Mouse (Mus musculus) megakaryocyte progenitor cell, adult 5-6 weeks (primary cell): ENCODE data around the gene Igfbp5. TPM values are rescaled to one million over a fixed set of nuclear protein-coding genes. Genes with fewer than 3 reads are reported as not detected.

ENCODE experiments used
- ATAC-seq: replicated peaks from 2 replicates; pipeline ENCODE4 v1.8.0; 2016; ENCODE audit warnings: mild to moderate bottlenecking, moderate TSS enrichment, inconsistent platforms; ENCODE audit not compliant: poor library complexity
- total RNA-seq, 2 experiments: library from RNA; stranded (forward) in 1 of 2; stranded (reverse) in 1 of 2; fragments of 157-497, 149-512 nt in 1 of 2; fragments of 200-1000 nt in 1 of 2; gene quantifications; 2 replicates each; pipeline versions ENCODE4 v1.2.3 to v1.2.4; 2015 to 2017

The Igfbp5 gene
- total RNA-seq, 2 experiments from 2014 or later, result 0.12 to 0.39 TPM

DNA sequence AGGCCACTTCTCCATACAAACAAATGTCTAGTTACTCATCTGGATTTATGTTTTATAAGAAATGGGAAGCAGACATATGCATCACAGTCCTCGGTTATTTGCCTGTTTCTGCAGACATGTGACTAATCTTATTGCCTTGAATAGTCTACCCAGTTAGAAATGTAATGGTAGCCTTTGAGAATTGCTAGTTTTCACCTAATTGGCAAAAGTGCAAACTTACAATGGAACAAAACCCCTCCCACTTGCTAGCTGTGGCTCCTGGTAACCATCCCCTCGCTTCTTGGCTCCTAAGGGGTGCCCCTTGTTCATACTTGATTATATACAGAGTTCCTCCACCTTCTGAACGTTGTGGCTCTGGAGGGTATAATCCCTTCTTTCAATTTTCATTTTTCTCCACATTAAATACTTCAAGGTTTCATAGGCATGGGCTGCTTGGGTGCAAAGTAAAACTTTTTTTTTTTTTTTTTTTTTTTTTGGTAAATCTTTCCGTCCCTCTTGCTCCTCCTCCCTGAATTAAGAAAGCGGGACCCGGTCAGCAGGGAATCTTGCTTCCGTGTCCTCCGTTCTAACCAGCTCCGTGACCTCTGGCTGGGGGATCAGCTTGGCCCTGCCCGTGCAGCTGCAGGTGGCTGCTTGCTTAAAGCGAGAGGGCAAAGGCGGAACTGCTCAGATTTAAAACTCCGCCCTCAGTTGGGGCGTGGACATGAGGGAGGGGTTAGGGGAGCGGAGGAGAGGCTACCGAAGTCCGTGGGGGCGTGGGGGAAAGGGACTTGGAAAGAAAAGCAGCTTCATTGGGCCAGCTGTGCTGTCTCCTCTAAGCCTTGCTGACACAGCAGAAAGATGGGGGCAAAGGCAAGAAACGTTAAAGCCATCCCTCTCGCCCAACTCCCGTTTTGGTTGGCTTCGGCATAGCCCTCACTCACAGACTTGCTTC, 4.7 kb downstream of the Igfbp5 start:
- peak; percentile 67 for ATAC-seq

DNA sequence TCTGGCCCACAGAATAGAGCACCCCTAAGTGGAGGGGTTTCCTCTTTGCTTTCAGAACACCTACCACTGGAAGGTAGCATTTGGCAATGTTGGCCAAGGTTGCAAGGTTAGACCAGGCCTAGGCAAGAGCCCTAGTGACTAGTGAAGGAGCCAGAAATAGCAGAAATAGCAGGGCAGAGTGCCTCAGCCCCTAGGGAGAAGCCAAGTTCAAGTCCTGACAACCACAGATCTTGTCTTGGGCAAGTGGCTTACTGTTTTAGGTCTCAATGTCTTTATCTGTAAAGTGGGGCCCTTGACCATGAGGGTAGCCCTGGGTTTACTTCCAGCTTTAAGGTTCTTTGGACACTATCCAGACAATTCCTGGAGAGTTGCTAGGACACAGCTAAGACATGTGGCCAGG, 5.4 kb downstream of the Igfbp5 start:
- no peak for ATAC-seq

DNA sequence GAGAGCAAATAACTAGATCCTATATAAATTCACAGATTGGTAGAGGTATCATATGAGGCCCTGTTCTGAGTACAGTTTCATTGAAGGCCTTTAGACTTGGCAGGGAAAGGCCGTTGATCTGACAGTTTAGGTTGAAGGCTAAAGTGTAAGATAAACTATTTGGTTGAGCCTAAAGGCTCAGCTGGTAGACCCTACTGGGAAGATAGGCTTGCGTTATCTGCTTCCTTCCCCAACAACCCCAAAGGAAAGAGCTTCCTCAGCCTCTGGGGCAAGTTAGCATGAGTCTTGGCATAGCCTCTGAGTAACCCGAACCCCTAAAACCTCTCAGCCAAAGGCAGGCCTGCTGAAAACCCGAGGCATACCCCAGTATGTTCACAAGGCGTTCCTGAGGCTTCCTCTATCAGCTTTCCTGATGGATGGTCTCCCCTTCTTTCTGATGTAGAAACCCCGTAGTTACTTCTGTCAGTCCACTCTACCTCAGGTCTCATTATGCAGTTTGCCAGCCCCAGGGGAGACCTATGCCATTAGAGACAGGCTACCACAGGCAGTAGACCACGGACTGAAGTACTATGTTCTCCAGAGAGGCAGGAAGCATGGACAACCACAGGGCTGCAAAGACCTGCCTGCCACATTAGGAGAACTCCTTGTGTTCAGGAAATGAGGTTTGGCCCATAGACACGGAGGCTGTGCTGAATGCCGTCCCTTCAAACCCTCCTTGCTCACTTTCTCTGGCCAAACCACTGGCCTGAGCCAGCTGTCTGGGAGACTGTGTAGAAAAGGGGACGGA, 6.1 kb downstream of the Igfbp5 start:
- ATAC-seq, result peak; percentile 11; the same call in 1 of the 2 replicates

DNA sequence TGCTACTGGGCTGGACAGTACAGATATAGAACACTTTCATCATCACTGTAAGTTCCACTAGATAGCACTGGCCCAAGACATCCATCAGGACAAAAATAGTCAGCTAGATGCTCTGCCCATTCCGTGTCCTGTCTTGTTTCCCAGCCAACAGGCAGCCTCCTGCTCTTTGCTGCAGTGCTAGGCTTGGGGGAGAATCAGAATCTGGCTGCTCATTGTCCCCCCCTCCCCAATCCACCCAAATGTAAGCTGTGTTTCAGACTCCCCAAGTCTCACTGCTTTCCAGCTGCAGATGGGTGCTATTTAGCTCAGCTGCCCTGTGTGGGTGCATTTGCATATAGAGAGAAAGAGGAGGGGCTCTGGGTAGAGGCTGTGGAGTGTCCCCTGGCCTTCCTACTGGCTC, 7.3 kb downstream of the Igfbp5 start:
- ATAC-seq, result no peak

DNA sequence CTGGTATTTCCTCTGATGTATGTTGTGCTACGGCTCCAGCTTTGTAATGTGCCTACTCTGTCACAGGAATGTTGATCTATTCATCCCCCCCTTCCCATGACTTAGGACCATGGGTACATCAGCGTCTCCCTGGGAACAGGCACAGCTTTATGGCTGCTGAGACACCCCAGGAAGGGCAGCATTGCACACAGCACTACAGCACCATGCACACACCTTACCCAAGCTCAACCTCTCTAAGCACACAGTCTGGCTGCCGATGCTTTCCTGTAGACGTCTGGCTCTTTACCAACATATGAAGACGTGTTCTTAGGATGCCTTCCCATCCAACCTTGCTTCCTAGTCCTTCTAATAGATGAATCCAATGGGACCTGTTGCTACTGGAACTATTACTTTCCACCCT, 8.3 kb downstream of the Igfbp5 start:
- no peak for ATAC-seq

DNA sequence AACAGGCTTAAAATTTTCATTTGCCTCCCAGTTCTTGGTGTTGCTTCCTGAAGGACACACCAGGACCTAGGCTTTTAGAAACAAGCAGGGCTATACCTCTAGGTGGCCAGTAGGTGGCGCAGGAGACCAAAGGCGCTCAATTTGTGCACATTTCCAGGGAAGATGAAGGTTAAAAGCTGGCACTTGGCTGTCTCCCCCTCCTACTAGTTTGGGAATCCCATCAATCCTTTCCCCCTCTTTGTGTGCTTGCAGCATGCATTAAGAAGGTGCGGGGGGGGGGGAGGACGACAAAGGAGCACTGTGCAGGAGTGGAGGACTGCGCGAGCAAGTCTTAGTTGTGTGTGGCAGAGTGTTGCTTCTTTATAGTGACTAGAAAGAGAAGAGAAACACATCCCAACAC, 8.8 kb downstream of the Igfbp5 start:
- peak; percentile 54 for ATAC-seq

DNA sequence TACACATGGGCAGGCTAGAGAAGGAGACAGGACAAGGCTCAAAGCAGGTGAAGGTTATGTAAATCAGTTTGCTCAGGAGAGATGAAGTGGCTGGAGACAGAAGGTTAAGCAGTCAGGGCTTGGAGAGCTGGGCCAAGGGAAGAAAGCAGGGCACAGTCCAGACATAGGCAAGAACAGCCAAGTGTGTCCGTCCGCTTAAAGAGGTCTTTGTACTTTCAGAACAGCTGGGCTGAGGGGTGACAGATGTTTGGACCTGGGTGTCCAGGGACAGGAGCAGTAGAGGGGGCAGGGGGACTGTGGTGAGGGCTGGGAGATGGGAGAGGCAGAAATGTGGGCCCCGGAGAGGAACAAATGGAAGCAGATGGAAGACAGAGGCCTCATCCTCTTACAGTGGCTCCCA, 10.4 kb downstream of the Igfbp5 start:
- ATAC-seq, result no peak

DNA sequence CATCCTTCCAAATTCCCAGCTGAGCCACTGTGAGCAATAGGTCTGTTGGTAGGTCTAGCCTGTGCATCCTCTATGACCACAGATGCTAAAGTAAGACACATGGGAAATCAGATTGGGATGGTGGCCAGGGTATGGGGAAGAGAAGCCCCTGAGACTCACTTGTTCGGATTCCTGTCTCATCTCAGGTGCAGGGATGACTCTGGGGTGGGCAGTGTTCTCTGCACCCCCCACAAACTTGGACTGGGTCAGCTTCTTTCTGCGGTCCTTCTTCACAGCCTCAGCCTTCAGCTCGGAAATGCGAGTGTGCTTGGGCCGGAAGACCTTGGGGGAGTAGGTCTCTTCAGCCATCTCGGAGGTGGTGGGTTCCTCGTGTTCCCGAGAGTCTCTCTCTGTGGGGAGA, 11.0 kb downstream of the Igfbp5 start:
- no peak for ATAC-seq

DNA sequence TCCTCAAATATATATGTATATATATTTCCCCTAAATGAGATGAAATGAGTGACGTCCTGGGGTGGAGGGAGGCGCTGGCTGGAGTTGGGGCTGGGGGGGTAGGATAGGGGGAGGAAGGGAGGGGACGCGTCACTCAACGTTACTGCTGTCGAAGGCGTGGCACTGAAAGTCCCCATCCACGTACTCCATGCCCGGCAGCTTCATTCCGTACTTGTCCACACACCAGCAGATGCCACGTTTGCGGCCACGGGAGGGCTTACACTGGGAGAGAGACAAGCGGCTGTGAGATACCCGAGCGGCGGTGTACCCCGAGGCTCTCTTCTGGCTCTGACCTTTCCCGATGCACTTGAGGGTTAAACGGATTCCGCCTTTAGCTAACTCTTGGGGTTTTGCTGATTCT, 12.4 kb downstream of the Igfbp5 start:
- no peak for ATAC-seq

DNA sequence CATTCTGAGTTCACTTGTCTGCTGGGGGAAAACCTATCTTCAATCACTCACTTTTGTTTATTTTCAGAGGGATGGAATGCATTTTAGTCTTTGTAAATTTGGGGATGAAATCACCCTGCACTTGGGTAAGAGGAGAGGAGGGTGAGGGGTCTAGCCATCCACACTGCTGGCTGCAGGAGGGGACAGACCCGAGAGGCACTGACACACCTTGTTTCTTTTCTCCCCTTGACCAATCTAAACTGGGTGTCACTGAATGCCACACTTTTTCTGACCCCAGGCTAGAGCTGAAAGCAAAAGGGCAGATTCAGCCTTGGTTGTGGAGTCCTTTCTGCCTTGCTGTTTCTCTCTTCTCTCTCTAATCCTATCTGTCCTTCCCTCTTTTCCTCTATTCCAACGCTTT, 13.0 kb downstream of the Igfbp5 start:
- ATAC-seq, result no peak

DNA sequence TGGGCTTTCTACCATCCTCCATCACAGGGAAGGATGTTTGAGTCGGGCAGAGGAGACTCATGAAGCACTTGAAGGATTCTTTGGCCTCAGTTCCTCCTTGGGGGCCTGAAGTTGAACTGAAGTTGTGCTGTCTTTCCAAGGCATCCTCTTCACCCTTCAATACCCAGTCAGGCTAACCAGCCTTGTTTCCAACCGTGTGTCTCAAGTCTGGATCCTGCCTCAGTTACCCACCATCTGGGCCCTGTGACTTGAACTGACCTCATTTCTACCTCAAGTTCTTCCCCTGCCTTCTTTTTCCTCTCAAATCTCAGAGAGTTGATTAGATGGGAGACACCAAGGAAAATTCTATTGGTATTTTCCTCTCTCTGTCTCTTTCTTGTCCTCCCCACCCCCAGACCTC, 14.2 kb downstream of the Igfbp5 start:
- no peak for ATAC-seq

DNA sequence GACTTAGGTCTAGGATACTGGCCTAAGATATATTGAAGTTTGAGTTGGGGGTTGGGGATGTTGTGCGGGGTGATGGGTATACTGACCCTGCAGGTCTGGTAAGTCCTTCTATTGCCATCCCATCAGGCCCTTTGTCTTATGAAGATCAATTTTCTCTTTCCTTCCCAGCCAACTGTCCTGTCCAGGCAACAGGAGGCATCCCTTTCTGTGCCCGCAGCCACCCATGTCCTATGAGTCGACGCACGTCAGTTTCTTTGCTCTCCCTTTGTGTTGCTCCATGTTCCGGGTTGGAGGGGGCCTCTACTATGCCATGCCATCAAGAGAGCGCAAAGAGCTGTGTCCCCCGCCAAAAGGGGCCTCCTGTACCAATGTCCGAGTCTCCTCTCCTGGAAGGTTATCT, 14.7 kb downstream of the Igfbp5 start:
- no peak for ATAC-seq

DNA sequence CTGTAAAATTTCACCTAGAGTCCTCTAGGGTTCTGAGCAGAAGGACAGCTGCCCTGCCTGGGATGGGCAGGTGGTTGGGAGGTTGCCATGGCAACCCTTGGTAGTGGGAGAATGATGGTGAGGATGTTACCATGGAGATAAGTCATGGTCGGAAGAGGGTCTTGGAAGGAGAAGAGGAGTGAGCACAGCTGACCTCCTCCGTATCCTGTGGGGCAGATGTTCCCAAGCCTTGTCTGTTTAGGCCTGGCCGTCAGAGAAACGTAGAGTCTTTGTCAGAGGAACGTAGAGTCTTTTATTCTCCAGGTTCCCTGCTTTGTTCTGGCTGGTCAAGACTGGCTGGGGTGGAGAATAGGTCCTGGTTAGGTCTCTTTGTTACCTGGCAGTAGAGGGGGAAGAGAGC, 15.8 kb downstream of the Igfbp5 start:
- ATAC-seq, result no peak

DNA sequence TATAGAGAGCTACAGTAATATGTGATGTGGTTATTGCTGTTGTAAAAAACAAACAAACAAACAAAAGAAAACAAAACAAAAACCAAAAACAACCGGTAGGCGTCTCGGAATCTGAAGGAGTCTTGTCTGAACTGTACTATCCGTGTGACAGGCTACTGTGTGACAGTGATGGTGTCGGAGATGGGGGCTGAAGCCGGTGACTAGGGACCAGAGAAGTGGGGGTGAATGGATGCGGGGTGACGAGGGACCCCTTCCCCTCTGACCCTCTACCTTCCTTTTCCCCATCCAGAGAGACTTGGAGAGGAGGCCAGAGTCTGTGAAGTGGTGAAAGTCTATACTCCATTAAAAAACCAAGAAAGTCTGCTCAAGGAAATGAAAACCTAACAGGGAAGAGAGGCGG, 16.4 kb downstream of the Igfbp5 start:
- ATAC-seq, result no peak

DNA sequence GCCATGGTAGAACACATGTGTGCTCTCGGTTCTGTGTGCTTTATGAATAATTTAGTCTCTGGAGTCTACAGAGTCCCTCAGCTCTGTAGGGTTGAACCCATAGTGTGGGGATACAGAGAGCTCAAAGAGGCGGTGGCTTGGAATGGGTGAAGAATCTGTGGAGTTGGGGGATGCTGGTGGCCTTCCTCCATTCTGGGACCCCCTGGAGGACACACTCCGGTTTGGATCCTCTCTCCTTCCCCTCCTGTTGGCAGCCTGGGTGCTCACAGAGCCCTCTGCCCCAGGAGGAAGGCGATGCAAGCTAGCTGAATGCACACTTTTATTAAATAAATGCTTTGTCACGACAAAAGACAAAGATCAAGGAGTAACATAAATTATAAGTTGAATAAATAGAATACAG, 17.1 kb downstream of the Igfbp5 start:
- no peak for ATAC-seq

DNA sequence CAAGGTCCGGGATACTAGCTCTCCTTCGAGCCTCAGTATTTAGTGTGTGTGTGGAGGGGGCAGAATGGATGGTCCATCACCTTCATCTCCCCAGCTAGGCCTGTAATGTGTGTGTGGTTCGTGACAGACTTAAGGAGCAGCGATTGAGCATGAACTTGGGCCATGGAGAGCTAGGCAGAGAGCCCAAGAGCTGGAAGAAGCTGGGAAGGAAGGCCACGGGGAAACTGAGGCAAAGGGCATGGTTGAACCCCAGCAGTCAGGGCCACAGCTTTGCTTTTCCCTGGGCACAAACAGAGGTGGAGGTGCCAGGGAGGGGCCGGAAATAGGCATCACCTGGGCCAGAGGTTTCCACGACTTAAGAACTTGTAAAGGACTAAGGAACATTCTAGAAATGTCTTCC, 17.5 kb downstream of the Igfbp5 start:
- no peak for ATAC-seq

DNA sequence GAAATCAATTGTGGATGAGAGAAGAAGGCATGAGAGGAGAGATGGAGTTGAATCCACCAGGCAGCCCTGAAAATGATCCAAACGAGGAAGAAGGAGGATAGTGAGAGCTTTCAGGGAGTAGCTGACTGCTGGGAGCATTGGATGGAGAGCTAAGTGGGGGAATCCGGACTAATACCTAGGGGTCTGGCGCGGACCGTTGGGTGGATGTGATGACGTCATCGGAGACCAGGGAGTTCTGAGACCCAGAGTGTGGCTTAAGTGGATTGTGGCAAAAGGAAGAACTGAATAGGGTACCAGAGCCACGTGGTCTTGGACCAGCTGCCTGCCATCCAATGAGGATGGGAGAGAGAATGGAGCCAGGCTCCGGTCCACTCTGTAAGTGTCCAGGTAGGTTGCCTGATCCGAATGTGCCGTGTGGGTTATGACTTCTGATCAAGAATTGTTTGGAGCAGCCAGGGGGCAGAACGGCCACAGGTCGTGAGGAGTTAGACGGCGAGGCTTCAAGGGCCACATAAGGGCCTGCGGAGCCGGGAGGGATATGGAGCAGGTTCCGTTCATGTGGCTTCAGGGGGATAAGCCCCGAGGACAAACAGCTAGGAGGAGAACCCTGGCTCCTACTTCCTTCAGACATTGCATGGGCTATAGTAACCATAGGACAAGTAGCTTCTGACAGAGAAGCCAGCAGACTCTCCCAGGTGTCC, 18.3 kb downstream of the Igfbp5 start:
- no peak for ATAC-seq

DNA sequence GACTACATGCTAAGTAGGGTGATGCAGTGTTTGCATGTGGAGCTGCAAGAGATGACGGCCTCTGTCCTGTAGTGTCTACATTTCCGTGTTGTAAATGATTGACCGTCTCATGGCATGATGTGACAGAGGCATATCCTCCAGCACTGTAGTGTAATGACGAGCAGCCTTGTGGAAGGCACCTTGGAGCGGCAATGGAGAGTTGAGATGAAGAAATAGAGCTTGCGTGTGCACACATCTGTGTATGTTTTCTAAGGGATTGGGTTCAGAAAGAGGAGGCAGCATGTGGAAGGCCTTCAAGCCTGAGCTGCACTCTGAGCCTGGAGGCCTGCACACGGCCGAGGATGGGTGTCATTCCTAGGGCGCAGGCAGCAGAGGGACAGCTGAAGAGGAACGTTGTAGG, 19.0 kb downstream of the Igfbp5 start:
- ATAC-seq, result no peak

DNA sequence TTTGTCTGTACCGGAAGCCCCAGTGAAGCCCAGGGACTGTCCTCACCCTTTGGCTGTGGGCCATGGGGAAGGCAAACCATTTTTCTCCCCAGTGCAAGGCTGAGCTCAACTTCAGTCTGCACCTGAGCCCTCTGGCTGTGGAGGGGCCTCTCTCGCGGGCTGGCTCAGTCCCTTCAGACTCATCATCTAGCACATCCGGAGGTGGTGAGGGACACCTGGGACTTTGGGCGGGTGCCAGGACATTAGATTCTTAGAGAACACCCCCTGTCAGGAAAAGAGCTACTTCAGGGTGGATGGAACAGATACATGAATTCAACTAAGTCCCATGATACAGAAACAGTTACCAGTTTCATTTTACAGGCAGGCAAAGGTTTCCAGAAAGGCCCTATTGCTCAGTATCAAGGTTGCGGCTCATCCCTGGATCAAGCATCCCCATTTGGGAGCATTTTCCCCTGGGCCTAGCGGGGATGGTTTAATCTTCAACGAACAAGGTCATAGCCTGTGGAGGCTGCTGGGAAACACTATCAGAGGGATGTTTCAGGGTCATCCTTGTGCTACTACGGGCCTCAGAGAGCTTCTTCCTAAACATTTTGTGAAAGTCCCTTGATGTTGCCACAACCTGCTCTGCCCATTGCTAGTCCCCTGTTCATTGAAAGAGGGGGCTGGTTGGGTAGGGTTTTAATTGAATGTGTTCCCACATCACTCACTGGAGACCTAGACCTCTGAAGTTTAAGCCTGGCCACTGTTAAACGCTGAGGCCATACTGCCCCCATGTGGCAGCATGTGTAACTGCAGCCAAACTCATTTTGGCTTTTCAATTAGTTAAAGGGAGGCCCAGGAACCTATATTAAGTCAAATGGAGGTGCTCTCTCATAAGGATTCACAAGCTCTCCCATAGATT, 20.1 kb downstream of the Igfbp5 start:
- peak; percentile 95 for ATAC-seq

DNA sequence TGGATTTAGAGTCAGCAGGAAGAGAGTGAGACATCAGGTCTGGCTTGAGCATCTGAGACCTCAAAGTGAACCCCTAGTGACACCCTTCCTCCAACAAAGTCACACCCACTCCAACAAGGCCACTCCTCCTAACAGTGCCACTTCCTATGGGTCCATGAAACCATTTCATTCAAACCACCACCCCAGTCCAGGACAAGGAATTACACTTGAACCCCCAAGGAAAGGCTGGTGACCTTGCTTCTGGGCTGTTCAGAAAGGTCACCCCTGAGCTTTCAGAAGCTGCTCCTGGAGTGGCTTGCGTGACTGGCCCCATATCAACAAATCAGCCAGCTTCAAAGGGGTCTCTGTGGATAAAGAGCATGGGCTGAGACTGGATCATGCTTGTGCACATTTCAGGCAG, 20.9 kb downstream of the Igfbp5 start:
- no peak for ATAC-seq

DNA sequence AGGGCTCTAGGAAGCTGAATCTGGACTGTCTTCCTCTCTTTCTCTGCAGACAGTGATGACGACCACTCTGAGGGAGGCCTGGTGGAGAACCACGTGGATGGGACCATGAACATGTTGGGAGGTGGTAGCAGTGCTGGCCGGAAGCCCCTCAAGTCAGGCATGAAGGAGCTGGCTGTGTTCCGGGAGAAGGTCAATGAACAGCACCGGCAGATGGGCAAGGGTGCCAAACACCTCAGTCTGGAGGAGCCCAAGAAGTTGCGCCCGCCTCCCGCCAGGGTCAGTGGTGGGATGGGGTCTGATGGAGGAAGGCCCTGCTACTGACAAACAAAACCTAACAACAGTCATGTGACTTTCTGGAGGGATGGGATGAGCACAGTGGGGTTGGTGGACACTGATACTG, 25.6 kb downstream of the Igfbp5 start:
- no peak for ATAC-seq
